Mouse (Mus musculus) lung, postnatal 4 days (tissue): ENCODE data around the gene Cyfip1.

ENCODE experiments used
- DNase-seq, 2 experiments: peaks; one replicate each; pipeline ENCODE4 v3.0.0; 2021

Cyfip1 gene

GRCm38 (mm10) chr7:55841445-55841844, at the start of gene Cyfip1:
Gene Cyfip1, plus strand, starts transcription at chr7:55841745.
- DNase-seq = no peak

- DNase-seq = no peak
These were observed 49.3 kb upstream of the Cyfip1 start for GRCm38 (mm10) chr7:55792280-55792679.

- DNase-seq = no peak
These were observed 48.2 kb upstream of the Cyfip1 start for GRCm38 (mm10) chr7:55793236-55793951.

DNA sequence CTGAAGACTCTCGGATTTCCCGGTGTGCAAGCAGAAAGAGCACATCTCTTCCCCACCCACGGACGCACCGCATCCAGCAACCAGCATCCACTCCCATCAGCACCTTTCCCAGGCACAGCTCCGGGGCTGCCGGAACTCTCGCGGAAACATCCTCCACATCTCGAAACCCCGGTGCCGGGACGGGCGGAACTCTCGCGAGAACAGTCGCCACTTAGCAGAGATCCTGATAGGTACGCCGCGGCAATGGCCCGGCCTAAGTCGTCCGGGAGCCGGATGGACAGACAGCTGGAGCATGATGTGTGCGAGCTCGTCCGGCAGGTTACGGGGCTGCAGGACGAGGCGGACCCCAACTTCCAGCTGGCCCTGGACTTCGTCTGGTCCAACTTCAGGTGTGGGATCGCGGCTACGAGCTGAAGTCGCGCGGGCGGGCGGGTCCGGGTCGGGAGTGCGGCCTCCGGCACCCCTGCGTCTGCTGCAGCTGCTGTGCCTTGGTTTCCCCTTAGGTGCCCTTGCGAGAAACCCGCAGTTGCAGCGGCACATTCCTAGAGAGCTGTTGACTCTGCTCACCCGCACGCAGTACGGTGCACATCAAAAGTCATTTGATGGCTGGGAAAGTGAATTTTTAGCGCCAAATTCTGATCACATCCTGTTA, 47.5 kb upstream of the Cyfip1 start, which contains the start of gene Tubgcp5:
Tubgcp5 (plus strand) TSS at position 203 of the 652 bp plus-strand sequence.
- DNase-seq = peak; percentile 98

DNA sequence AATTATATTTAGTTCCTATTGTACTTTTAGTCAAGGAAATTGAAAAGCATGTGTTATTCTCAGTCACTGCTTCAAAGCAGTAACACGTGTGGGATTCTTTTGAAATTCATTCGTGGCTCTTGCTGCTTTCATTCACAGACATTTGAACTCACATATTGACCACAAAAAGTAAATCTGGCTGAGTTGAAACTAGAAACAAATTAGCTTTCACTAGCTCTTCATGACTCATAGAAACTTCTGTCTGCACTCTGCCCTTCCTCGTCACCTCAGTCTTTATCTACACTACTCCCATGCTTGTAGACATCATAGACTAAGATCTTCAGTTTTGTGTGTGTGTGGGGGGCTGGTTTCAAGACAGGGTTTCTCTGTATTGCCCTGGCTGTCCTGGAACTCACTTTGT, 41.6 kb upstream of the Cyfip1 start:
- no peak for DNase-seq

DNA sequence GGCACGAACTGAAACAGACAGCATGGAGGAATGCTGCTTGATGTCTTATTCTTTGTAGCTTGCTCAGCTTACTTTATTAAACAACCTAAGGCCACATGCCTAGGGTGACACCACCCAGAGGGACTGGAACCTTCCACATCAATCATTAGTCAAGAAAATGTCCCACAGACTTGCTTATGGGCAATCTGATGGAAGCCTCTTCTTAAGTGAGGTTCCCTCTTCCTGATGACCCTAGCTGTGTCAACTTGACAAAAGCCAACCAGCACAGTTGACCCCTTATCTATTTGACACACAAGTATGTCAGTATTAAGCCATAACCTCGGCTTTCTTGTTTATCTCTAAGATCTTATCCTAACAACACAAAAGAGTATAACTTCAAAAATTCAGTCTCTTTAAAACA, 31.6 kb upstream of the Cyfip1 start:
- DNase-seq = no peak

GRCm38 (mm10) chr7:55824468-55824867, 17.1 kb upstream of the Cyfip1 start:
- no peak for DNase-seq

DNA sequence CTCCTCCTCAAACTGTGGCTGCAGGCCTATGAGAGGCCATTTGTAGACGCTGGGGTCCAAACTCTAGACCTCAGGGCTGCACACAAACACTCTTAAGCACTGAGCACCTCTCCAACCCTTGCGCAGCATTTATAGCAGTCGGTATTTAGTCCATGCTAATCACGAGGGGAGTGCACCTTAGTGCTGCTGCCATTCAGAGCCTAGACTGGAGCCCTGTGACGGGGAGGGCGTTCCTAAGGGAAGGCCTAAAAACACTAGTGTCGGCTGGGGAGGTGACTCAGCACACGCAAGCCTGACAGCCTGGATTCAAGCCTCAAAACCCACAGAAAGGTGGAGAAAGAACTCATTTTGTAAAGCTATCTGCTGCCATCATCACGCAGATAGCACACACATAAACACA, 14.0 kb upstream of the Cyfip1 start:
- no peak for DNase-seq

- DNase-seq = no peak
These were observed 4.7 kb upstream of the Cyfip1 start for GRCm38 (mm10) chr7:55836877-55837276.

- DNase-seq = peak; percentile 93 to 95
These were observed 495 bp downstream of the Cyfip1 start for GRCm38 (mm10) chr7:55841977-55842503.

- no peak for DNase-seq
These were observed 1.1 kb downstream of the Cyfip1 start for GRCm38 (mm10) chr7:55842504-55843152.

DNA sequence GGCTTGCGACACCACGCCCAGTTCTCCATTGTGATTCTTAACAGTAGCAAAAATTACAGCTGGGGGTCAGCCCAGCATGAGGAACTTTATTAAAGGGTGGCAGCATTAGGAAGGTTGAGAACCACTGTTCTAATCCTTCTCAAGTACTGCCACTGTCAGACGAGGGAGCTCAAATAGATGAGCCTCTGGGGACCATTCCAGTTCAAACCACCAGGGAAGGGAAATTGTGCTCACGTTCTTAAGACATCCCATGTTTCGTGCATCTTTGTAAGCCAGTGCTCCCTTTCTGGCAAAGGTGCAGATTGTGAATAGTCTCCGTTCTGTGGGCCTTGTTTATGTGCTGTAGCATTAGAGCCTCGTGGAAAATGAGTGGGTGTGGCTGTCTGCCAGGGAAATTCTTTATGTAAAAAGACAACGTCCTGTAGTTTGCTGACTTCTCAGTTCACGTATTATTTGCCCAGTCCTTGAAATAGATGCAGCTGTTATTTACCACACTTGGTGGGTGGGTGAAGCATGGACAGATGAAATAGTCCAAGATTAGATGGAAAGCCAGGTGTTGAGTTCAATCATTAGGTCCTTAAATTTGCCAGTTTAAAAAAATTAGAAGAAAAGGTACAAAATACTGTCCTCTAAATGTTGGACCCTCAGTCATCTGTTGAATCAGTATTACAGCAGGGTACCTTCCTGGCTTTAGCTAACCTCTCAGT, 5.2 kb downstream of the Cyfip1 start:
- DNase-seq = no peak

DNA sequence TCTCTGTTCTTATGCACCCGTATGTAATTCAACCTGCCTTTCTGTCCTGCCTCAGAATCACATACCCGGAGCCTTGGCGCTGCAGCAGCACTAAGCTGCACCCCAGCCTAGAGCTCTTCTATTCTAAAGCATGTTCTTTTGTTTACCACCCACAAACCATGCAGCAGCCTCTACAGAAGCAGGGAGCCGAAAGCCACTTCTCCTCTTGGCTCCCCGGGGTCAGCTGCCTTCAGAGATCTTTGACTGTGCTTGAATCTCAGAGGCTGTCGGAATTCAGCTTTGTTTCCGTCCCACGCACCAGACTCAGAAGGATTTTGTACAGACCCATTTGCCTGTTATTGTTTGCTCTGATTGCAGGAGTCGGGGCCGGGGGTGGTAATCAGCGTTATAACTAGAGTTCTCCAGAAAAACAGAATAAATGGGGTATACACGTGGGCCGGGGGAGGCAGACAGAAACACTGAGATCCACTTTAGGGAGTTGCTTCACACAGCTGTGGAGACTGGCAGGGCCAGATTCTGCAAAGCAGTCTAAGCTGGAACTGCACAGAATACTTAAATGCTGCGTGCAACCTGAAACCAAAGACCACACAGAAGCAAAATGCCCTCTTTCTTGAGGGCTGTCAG, 8.5 kb downstream of the Cyfip1 start:
- DNase-seq = no peak

DNA sequence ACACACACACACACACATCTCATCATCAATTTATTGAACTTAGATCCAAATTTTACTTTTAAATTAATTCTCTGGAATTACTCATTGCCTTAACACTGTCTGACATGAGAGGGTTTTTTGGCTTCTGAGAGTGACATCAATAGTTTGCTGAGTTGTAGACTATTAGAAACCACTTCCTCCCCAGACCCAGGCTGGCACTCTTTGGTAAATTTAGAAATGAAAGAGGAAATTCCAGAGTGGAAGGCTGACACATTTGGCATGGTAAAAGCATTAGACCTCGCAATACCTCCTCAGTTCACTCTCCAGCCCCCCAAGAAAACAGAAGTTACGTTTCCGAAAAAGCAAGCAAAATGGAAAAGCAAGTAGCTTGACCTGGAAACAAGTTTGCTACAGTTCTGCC, 11.2 kb downstream of the Cyfip1 start:
- DNase-seq = no peak

GRCm38 (mm10) chr7:55855597-55855996, 14.1 kb downstream of the Cyfip1 start:
- DNase-seq = peak in 1 of 2 experiments; percentile 28

GRCm38 (mm10) chr7:55856741-55857140, 15.2 kb downstream of the Cyfip1 start:
- DNase-seq = no peak

- DNase-seq = no peak
These were observed 16.2 kb downstream of the Cyfip1 start for GRCm38 (mm10) chr7:55857729-55858128.

DNA sequence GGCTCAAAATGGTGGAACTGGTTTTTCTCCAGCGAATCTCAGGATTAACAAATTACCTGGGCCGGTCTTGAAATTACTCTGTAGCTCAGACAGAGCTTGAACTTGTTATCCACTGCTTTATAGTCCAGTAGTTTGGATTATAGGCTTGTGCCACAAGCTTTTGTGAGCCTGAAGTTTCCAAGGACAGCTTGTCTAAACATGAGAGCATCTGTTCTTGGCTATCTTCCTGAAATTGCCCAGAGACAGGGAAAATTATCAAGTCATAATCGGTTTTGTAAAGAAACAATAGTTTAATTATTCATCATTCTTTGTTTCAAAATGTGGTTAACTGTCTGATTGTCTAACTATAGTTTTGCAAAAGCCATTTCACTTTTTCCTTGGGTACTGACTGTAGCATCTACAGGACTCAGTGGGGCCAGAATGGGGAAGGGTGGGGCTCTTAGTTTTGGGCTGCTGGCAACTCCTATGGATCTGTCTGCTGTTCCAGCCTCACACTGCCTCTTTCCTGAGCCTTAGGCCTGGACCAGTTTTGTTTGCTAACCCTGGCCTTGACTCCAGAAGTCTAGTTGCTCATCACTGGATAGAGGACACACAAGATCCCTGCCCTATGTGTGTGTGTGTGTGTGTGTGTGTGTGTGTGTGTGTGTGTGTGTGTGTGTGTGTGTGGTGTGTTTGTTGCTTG, 17.4 kb downstream of the Cyfip1 start:
- no peak for DNase-seq

DNA sequence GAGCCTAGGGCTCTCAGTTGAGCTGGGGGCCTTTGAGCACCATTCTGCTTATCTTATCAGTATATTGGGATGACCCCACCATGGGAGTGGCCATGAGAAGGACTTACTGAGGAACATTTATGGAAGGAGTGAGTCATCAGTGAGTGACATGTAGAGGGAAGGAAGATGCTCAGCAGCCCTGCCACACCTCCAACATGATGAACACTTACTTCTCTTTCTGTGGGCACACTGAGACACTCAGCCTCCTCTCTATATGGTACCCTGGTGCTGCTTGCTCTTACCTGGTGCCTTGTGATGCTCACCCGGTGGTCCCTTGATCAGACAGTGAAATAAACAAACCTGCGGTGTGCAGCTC, 17.9 kb downstream of the Cyfip1 start:
- DNase-seq = no peak

DNA sequence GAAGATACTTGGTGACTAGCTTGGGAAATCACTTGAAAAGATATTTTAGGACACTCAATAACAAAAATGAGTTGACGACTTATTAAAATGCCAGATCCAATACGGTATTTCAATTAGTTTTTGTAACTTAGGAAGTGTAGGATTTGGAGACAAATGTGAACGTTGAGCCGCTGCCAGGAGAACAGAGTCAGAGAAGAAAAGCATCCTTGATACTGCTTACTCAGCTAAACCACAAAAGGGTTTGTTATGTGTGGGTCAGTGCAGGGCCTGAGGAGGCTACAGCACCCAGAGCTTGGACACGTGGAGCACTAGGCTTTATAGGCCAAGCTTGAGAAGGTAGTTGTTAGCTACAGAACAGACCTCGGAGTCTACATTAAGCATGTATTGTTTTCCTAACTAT, 18.4 kb downstream of the Cyfip1 start:
- DNase-seq = no peak

DNA sequence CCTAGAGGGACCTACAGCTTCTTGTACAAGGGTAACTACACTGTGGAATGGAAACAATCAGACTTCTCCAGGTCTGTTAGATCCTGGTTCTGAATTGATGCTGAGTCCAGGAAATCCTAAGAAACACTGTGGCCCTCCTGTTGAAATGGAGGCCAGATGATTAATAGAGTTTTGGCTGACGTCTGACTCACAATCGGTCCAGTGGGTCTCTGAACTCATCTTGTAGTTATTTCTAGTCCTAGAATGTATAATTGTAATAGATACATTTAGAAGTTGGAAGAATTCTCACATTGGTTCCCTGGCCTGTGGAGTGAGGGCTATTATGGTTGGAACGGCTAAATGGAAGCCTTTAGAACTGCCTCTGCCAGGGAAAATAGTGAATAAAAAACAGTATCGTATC, 19.6 kb downstream of the Cyfip1 start:
- DNase-seq = no peak

DNA sequence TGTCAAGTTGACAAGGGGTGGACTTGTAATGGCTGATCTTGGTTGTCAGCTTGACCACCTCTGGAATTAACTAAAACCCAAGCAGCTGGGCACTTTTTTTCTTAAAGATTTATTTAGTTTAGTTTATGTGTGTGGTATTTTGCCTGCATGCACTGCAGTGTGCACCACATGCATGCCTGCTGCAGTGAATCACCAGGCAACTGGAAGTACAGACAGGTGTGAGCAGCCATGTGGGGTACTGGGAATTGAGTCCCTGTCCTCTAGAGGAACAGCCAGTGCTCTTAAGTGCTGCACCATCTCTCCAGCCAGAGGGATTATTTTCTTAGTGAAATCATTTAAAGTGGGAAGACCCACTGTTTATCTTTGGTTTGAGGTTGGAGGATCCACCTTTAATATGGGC, 23.5 kb downstream of the Cyfip1 start:
- no peak for DNase-seq
